Mouse (Mus musculus): Measurements from ENCODE around the gene Atpif1.

GRCm38 (mm10) chr4:132554221-132554620 is 20.8 kb upstream of the Atpif1 start:
- TF ChIP-seq POU5F1 (IDR thresholded peaks at IDR 0.05; ENCODE audit: borderline replicate concordance, low read length), result no peak
- TF ChIP-seq CTCF (conservative IDR thresholded peaks at IDR 0.05; ENCODE audit: low read length), result no peak

Measured in E14TG2a.4 (cell line).